Mouse (Mus musculus): Measurements from ENCODE around the gene Dact3.

The Dact3 gene

GRCm38 (mm10) chr7:16919395-16920149 lies 44.5 kb downstream of the Dact3 start:
- no peak for DNase-seq

- DNase-seq, result no peak
Measured at GRCm38 (mm10) chr7:16920150-16920579, 45.0 kb downstream of the Dact3 start.

- DNase-seq, result no peak
Measured at GRCm38 (mm10) chr7:16920818-16921791, 46.0 kb downstream of the Dact3 start.

GRCm38 (mm10) chr7:16921881-16922335 lies 46.8 kb downstream of the Dact3 start:
- DNase-seq, result peak; percentile 56

- peak; percentile 62 for DNase-seq
Measured at GRCm38 (mm10) chr7:16922360-16922973, 47.4 kb downstream of the Dact3 start.

GRCm38 (mm10) chr7:16923283-16924036 lies 48.3 kb downstream of the Dact3 start:
- DNase-seq, result peak; percentile 66

- DNase-seq, result peak; percentile 100
Measured at GRCm38 (mm10) chr7:16924037-16924834, 49.1 kb downstream of the Dact3 start, which contains the start of gene Calm3. TSS of gene Calm3 (minus strand) at chr7:16924114.

- no peak for DNase-seq
Measured at GRCm38 (mm10) chr7:16928341-16928740, 53.2 kb downstream of the Dact3 start.

GRCm38 (mm10) chr7:16930850-16931249 lies 55.7 kb downstream of the Dact3 start:
- peak; percentile 78 for DNase-seq

GRCm38 (mm10) chr7:16931968-16932627 lies 57.0 kb downstream of the Dact3 start:
- DNase-seq, result peak; percentile 88

GRCm38 (mm10) chr7:16932704-16933577 lies 57.8 kb downstream of the Dact3 start:
- DNase-seq, result peak; percentile 75

Data from cerebellum, adult 11 months (tissue).